Mouse (Mus musculus) embryonic facial prominence, embryonic 10.5 days (tissue): ENCODE measurements around the gene Pde4a. TPM values are rescaled to one million over a fixed set of nuclear protein-coding genes. Genes with fewer than 3 reads are reported as not detected.
A peak's percentile ranks its signal among the peaks of the same experiment; 100 is the strongest.

ENCODE experiments used
- DNase-seq: peaks from one replicate; pipeline ENCODE4 v3.0.0-alpha.2; 2017; ENCODE audit warnings: low spot score
- H3K27ac ChIP-seq: fragments of 300-500 bp; sonication (generic); replicated peaks from 2 replicates; pipeline ENCODE4 v1.5.1; 2016; ENCODE audit warnings: mild to moderate bottlenecking
- H3K27me3 ChIP-seq: fragments of 300-500 bp; sonication (generic); replicated peaks from 2 replicates; pipeline ENCODE4 v1.6.1; 2016; ENCODE audit warnings: low read depth, mild to moderate bottlenecking; ENCODE audit not compliant: poor library complexity, severe bottlenecking
- H3K36me3 ChIP-seq: fragments of 300-500 bp; sonication (generic); replicated peaks from 2 replicates; pipeline ENCODE4 v1.6.1; 2016; ENCODE audit warnings: mild to moderate bottlenecking, moderate library complexity
- H3K4me1 ChIP-seq: fragments of 300-500 bp; sonication (generic); 2 replicates; pipeline ENCODE4 v1.6.1; 2016
- H3K4me3 ChIP-seq: fragments of 300-500 bp; sonication (generic); 2 replicates; pipeline ENCODE4 v1.5.1; 2016; ENCODE audit warnings: mild to moderate bottlenecking, moderate library complexity
- H3K9me3 ChIP-seq: fragments of 300-500 bp; sonication (generic); 2 replicates; pipeline ENCODE4 v1.6.1; 2016; ENCODE audit warnings: mild to moderate bottlenecking
- WGBS: fragments of 180-500 bp; shearing (Covaris S2); methylation state at CpG from one replicate; pipeline ENCODE4 v1.1.7; 2016; 5-methylcytosine and 5-hydroxymethylcytosine counted together
- polyA plus RNA-seq: library from polyadenylated mRNA; unstranded; fragments of >200 nt; fragmentation: Nextera tagmentation; extraction: Ambion mirVana; gene quantifications from 2 replicates; pipeline ENCODE4 v1.2.1, GENCODE M21; 2016

The Pde4a gene
- polyA plus RNA-seq, 1 experiment from 2014 or later, result 4.9 TPM

- no peak overlapping the region for H3K27ac ChIP-seq
- no peaks in the 10 kb centered on the region for H3K9me3 ChIP-seq
- no peak for DNase-seq
- no peaks in the 10 kb centered on the region for H3K27me3 ChIP-seq
- WGBS, result 79% methylated on average over 4 of the region's 4 CpGs
- peaks cover 42% of the 10 kb centered on the region for H3K36me3 ChIP-seq
- peaks cover 8% of the 10 kb centered on the region for H3K4me1 ChIP-seq
- H3K4me3 ChIP-seq, result no peak overlapping the region
Measured at GRCm38 (mm10) chr9:21135329-21135890, 30.1 kb upstream of the Pde4a start.

GRCm38 (mm10) chr9:21135941-21136381, 29.6 kb upstream of the Pde4a start:
- Histone ChIP-seq H3K4me3 (no peak overlapping the region), H3K27me3 (no peaks in the 10 kb centered on the region), H3K9me3 (no peaks in the 10 kb centered on the region), H3K4me1 (0 out of 2 replicates have a peak, but pooled peaks cover 5% of the 10 kb centered on the region), H3K27ac (no peak overlapping the region), H3K36me3 (peaks cover 48% of the 10 kb centered on the region)
- DNase-seq, result no peak
- WGBS, result 72% methylated on average over 1 of the region's 1 CpGs

- H3K27ac ChIP-seq, result no peak overlapping the region
- no peak overlapping the region for H3K4me3 ChIP-seq
- H3K27me3 ChIP-seq, result no peaks in the 10 kb centered on the region
- H3K9me3 ChIP-seq, result no peaks in the 10 kb centered on the region
- H3K36me3 ChIP-seq, result peaks cover 52% of the 10 kb centered on the region
- H3K4me1 ChIP-seq, result 0 out of 2 replicates have a peak, but pooled peaks cover 3% of the 10 kb centered on the region
- 86% methylated on average over 6 of the region's 6 CpGs for WGBS
- no peak for DNase-seq
Measured at GRCm38 (mm10) chr9:21136401-21136800, 29.1 kb upstream of the Pde4a start.

- Histone ChIP-seq H3K4me1 (no peaks in the 10 kb centered on the region), H3K36me3 (peaks cover 60% of the 10 kb centered on the region), H3K27ac (no peak overlapping the region), H3K27me3 (no peaks in the 10 kb centered on the region), H3K4me3 (no peak overlapping the region), H3K9me3 (no peaks in the 10 kb centered on the region)
- DNase-seq, result peak; percentile 60
- WGBS, result 46% methylated on average over 3 of the region's 3 CpGs
Measured at GRCm38 (mm10) chr9:21137229-21137628, 28.3 kb upstream of the Pde4a start.

- peaks cover 72% of the 10 kb centered on the region for H3K36me3 ChIP-seq
- WGBS, result 86% methylated on average over 4 of the region's 4 CpGs
- no peak for DNase-seq
- no peaks in the 10 kb centered on the region for H3K27me3 ChIP-seq
- no peaks in the 10 kb centered on the region for H3K4me1 ChIP-seq
- no peak overlapping the region for H3K27ac ChIP-seq
- H3K9me3 ChIP-seq, result no peaks in the 10 kb centered on the region
- H3K4me3 ChIP-seq, result no peak overlapping the region
Measured at GRCm38 (mm10) chr9:21138386-21138785, 27.1 kb upstream of the Pde4a start.

GRCm38 (mm10) chr9:21141922-21142321, 23.6 kb upstream of the Pde4a start:
- Histone ChIP-seq H3K36me3 (peaks cover 100% of the 10 kb centered on the region), H3K9me3 (no peaks in the 10 kb centered on the region), H3K27ac (no peak overlapping the region), H3K4me1 (peaks cover 10% of the 10 kb centered on the region), H3K27me3 (no peaks in the 10 kb centered on the region), H3K4me3 (no peak overlapping the region)
- no peak for DNase-seq
- WGBS, result 93% methylated on average over 14 of the region's 14 CpGs

- 95% methylated on average over 3 of the region's 3 CpGs for WGBS
Measured at GRCm38 (mm10) chr9:21144361-21144760, 21.2 kb upstream of the Pde4a start.

GRCm38 (mm10) chr9:21145431-21145830, 20.1 kb upstream of the Pde4a start:
- Histone ChIP-seq H3K36me3 (peaks cover 80% of the 10 kb centered on the region), H3K27me3 (no peaks in the 10 kb centered on the region), H3K9me3 (no peaks in the 10 kb centered on the region), H3K4me3 (no peak overlapping the region), H3K4me1 (peaks cover 36% of the 10 kb centered on the region), H3K27ac (no peak overlapping the region)
- no peak for DNase-seq
- WGBS, result 92% methylated on average over 4 of the region's 4 CpGs

More at GRCm38 (mm10) chr9:21144361-21144760, 21.2 kb upstream of the Pde4a start:
- Histone ChIP-seq H3K27me3 (no peaks in the 10 kb centered on the region), H3K27ac (no peak overlapping the region), H3K36me3 (peaks cover 90% of the 10 kb centered on the region), H3K4me3 (no peak overlapping the region), H3K9me3 (no peaks in the 10 kb centered on the region), H3K4me1 (peaks cover 33% of the 10 kb centered on the region)
- DNase-seq, result no peak

GRCm38 (mm10) chr9:21146722-21147121, 18.8 kb upstream of the Pde4a start:
- Histone ChIP-seq H3K9me3 (no peaks in the 10 kb centered on the region), H3K4me3 (peak overlapping the region; percentile 91), H3K36me3 (peaks cover 67% of the 10 kb centered on the region), H3K27ac (peak overlapping the region; percentile 76), H3K27me3 (no peaks in the 10 kb centered on the region), H3K4me1 (peaks cover 36% of the 10 kb centered on the region)
- peak; percentile 71 for DNase-seq
- WGBS, result 48% methylated on average over 10 of the region's 10 CpGs

- 0 out of 2 replicates have a peak overlapping the region, but pooled peaks have one; percentile 93 for H3K27ac ChIP-seq
- no peaks in the 10 kb centered on the region for H3K27me3 ChIP-seq
- no peak for DNase-seq
- H3K4me3 ChIP-seq, result peak overlapping the region; percentile 91
- H3K9me3 ChIP-seq, result no peaks in the 10 kb centered on the region
- H3K36me3 ChIP-seq, result peaks cover 50% of the 10 kb centered on the region
- H3K4me1 ChIP-seq, result peaks cover 48% of the 10 kb centered on the region
Measured at GRCm38 (mm10) chr9:21148427-21148826, 17.1 kb upstream of the Pde4a start.

GRCm38 (mm10) chr9:21149077-21149653, 16.3 kb upstream of the Pde4a start:
- no peaks in the 10 kb centered on the region for H3K27me3 ChIP-seq
- no peaks in the 10 kb centered on the region for H3K9me3 ChIP-seq
- WGBS, result 13% methylated on average over 8 of the region's 8 CpGs
- peak overlapping the region; percentile 91 for H3K4me3 ChIP-seq
- peak overlapping the region; percentile 93 for H3K27ac ChIP-seq
- H3K4me1 ChIP-seq, result peaks cover 55% of the 10 kb centered on the region
- no peak for DNase-seq
- H3K36me3 ChIP-seq, result peaks cover 42% of the 10 kb centered on the region

GRCm38 (mm10) chr9:21149654-21150419, 15.7 kb upstream of the Pde4a start, which contains the start of gene Cdc37:
Gene Cdc37 (minus strand): TSS chr9:21149982.
- peak; percentile 98 for DNase-seq
- peaks cover 36% of the 10 kb centered on the region for H3K36me3 ChIP-seq
- peak within 1 kb of the TSS; percentile 93 for H3K27ac ChIP-seq
- peaks cover 62% of the 10 kb centered on the region for H3K4me1 ChIP-seq
- H3K9me3 ChIP-seq, result no peaks in the 10 kb centered on the region
- 4% methylated on average over 56 of the region's 56 CpGs for WGBS
- no peaks in the 10 kb centered on the region for H3K27me3 ChIP-seq
- H3K4me3 ChIP-seq, result peak within 1 kb of the TSS; percentile 91
